Mouse (Mus musculus) lung, postnatal 4 days (tissue): ENCODE results near the gene Olfr311.

Source experiments
- DNase-seq, 2 experiments: peaks; one replicate each; pipeline ENCODE4 v3.0.0; 2021

Olfr311 gene

DNA sequence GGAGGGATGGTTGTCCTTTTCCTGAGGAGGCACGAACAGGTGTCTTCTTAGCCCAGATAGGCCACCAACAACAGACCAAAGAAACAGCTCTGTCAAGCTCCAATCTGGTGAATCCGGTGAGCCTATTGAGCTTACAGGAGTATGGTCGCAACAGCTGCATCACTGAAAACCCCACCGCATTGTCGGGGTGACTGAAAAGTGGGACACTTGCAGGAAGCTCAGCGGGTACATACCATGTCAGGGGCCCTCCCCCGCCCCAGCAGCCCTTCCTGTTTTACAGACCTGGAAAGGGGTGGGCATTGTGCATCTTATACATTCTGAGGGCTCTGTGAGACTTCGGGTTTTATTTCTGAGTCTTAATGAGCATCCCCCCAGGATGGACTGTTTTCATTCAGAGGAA lies 44.7 kb downstream of the Olfr311 start:
- no peak for DNase-seq

GRCm38 (mm10) chr11:58890511-58890910 lies 51.5 kb downstream of the Olfr311 start:
- no peak for DNase-seq
